In the genomic region with DNA sequence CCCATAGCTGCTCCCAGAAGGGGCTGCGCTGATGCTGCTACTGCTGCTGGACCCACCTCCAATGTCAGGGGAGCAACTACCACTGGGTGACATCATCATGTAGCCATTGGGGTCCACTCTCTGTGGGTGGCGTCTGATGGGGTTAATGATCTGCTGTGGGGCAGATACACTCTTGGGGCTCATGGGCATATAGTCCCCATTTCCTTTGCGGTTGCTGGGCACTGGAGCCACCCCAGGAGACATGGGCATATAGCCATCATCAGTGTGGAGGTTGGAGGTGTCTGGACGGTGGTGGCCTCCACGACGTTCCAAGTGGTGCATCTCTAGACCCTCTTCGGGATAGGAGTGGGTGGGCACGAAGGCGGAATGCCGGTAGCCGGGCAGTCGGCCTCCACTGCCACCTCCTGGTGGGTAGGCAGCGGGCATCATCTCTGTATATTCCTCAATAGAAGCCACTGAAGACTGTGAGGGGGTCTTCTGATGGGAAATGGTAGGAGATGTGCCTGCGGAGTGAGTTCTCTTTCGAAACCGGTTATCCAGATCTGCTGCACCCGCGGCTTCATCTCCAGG, we compare ENCODE assay signal across 10 mouse cellular contexts. TPM values are rescaled to one million over a fixed set of nuclear protein-coding genes. Genes with fewer than 3 reads are reported as not detected.
DNase-seq lines count a peak whose midpoint lies in the region; ATAC-seq lines count a peak whose summit lies in the region.
"Had no signal": no experiment of that assay in that cellular context is flagged by ENCODE, and none has a peak within 500 bp of the region (broad histone marks: within the 10 kb centered on the region; RNA-seq: fewer than 3 reads in every experiment).

No protein-coding gene starts in this region.

- no peaks in the 10 kb centered on the region for H3K9me3 ChIP-seq in forebrain, embryonic 14.5 days (replicated peaks; ENCODE audit: control insufficient read depth, low read length)
- H3K9me3 ChIP-seq in hindbrain, embryonic 11.5 days (ENCODE audit: control insufficient read depth, low read length): no peaks in the 10 kb centered on the region

- peaks cover 25% of the 10 kb centered on the region for H3K4me1 ChIP-seq in forebrain, embryonic 14.5 days (ENCODE audit: control insufficient read depth, insufficient read depth, low read length)
- peaks cover 5% of the 10 kb centered on the region; the same call in 1 of the 2 replicates for H3K4me1 ChIP-seq in hindbrain, embryonic 11.5 days (replicated peaks; ENCODE audit: control insufficient read depth, insufficient read depth, low read length)

- peak; percentile 18 for DNase-seq in ovary, postnatal 36 days (ENCODE audit: low spot score)
- DNase-seq in ovary, postnatal 14 days (ENCODE audit: low spot score): no peak
- no peak for DNase-seq in forebrain, embryonic 14.5 days (ENCODE audit: low spot score)
- no peak for DNase-seq in hindbrain, embryonic 11.5 days (ENCODE audit: low spot score)
- DNase-seq in lung, postnatal 10 days: peak; percentile 40
- DNase-seq in thymus, postnatal 4 days: no peak
- no peak for DNase-seq in adrenal gland, adult 18-20 months (ENCODE audit: low spot score in 2 of 2)

- ATAC-seq in forebrain, embryonic 14.5 days: no peak
- no peak for ATAC-seq in hindbrain, embryonic 11.5 days (ENCODE audit: low FRiP score)
- ATAC-seq in monocyte, adult 5-6 weeks (replicated peaks; ENCODE audit: insufficient number of reproducible peaks, low FRiP score, low TSS enrichment, poor library complexity, severe bottlenecking): no peak

- no peak overlapping the region for H3K27ac ChIP-seq in forebrain, embryonic 14.5 days (ENCODE audit: low read depth, low read length)
- no peak overlapping the region for H3K27ac ChIP-seq in hindbrain, embryonic 11.5 days (ENCODE audit: low read depth, low read length)

- no peaks in the 10 kb centered on the region for H3K27me3 ChIP-seq in forebrain, embryonic 14.5 days (replicated peaks; ENCODE audit: control insufficient read depth, insufficient read depth, low read length)
- H3K27me3 ChIP-seq in hindbrain, embryonic 11.5 days (ENCODE audit: control insufficient read depth, insufficient read depth, low read length): no peaks in the 10 kb centered on the region

- H3K4me2 ChIP-seq in forebrain, embryonic 14.5 days (ENCODE audit: low read length): peak overlapping the region; percentile 88
- H3K4me2 ChIP-seq in hindbrain, embryonic 11.5 days (replicated peaks; ENCODE audit: low read depth, low read length): peak overlapping the region; percentile 92

- H3K9ac ChIP-seq in forebrain, embryonic 14.5 days (ENCODE audit: low read length): no peak overlapping the region; the same call in 1 of the 2 replicates
- H3K9ac ChIP-seq in hindbrain, embryonic 11.5 days (ENCODE audit: low read depth, low read length): peak overlapping the region; percentile 87; the same call in 1 of the 2 replicates

- peaks cover 7% of the 10 kb centered on the region; the same call in 1 of the 2 replicates for H3K36me3 ChIP-seq in forebrain, embryonic 14.5 days (ENCODE audit: control insufficient read depth, insufficient read depth, low read length)
- H3K36me3 ChIP-seq in hindbrain, embryonic 11.5 days (ENCODE audit: control insufficient read depth, insufficient read depth, low read length): peaks cover 6% of the 10 kb centered on the region; the same call in 1 of the 2 replicates

- WGBS in forebrain, embryonic 14.5 days: 89% methylated on average over 18 of the region's 18 CpGs
- WGBS in hindbrain, embryonic 11.5 days: 88% methylated on average over 18 of the region's 18 CpGs

- peak overlapping the region; percentile 74 for H3K4me3 ChIP-seq in forebrain, embryonic 14.5 days (ENCODE audit: low read depth, low read length)
- H3K4me3 ChIP-seq in hindbrain, embryonic 11.5 days (ENCODE audit: low read depth, low read length): peak overlapping the region; percentile 77

RNA-seq across cellular contexts. Expression of a gene that starts 2.7 kb away (rescaled TPM):
- polyA plus RNA-seq in forebrain, embryonic 14.5 days (2014; fragmentation: Nextera tagmentation; extraction: Ambion mirVana): 6.3 and 7.7 TPM in 2 replicates
- polyA plus RNA-seq in hindbrain, embryonic 11.5 days (2014; fragmentation: Nextera tagmentation; extraction: Ambion mirVana): 7.4 and 8.7 TPM in 2 replicates
- 0.21 TPM in 1 of 3 replicates, not detected in the others for total RNA-seq in monocyte, adult 5-6 weeks (2017)
- 10 to 100 TPM; 11.0 to 11.8 TPM for total RNA-seq in adrenal gland, adult 18-20 months (2021)

RNA-seq across cellular contexts. Expression of a gene that starts 27.7 kb away (rescaled TPM):
- polyA plus RNA-seq in forebrain, embryonic 14.5 days (2014; fragmentation: Nextera tagmentation; extraction: Ambion mirVana): 4.0 and 4.2 TPM in 2 replicates
- 7.1 and 7.3 TPM in 2 replicates for polyA plus RNA-seq in hindbrain, embryonic 11.5 days (2014; fragmentation: Nextera tagmentation; extraction: Ambion mirVana)
- total RNA-seq in monocyte, adult 5-6 weeks (2017): 20.5 to 28.8 TPM (median 20.9 TPM) in 3 replicates
- total RNA-seq in adrenal gland, adult 18-20 months (2021): 10 to 100 TPM; 22.7 to 35.3 TPM

RNA-seq across cellular contexts. Expression of a gene that starts 55.6 kb away (rescaled TPM):
- 27.9 and 28.5 TPM in 2 replicates for polyA plus RNA-seq in forebrain, embryonic 14.5 days (2014; fragmentation: Nextera tagmentation; extraction: Ambion mirVana)
- polyA plus RNA-seq in hindbrain, embryonic 11.5 days (2014; fragmentation: Nextera tagmentation; extraction: Ambion mirVana): 31.1 and 32.8 TPM in 2 replicates
- not detected in 3 replicates for total RNA-seq in monocyte, adult 5-6 weeks (2017)
- not detected for total RNA-seq in adrenal gland, adult 18-20 months (2021)
- total RNA-seq: layer of hippocampus, adult 18-20 months had no signal
- polyA plus RNA-seq: testis, adult 2 months had no signal

Comparison
In these comparisons a context has a peak if more than half of its experiments do, and no peak if none do; other contexts are left out.
1. DNase-seq: peak in ovary, postnatal 36 days (single experiment) and lung, postnatal 10 days (single experiment); none in ovary, postnatal 14 days (single experiment), forebrain, embryonic 14.5 days (single experiment), hindbrain, embryonic 11.5 days (single experiment), thymus, postnatal 4 days (single experiment) and adrenal gland, adult 18-20 months (0 of 2).